Mouse (Mus musculus) layer of hippocampus, postnatal 36 days (tissue): ENCODE measurements around the gene Aamp. TPM values are rescaled to one million over a fixed set of nuclear protein-coding genes. Genes with fewer than 3 reads are reported as not detected.
A peak's percentile ranks its signal among the peaks of the same experiment; 100 is the strongest.
"Not testable (repeated sequence)": the region's sequence is repeated elsewhere in the genome, so short reads cannot be mapped to it uniquely, and the experiment has no call there.

Experiments used
- DNase-seq, 2 experiments: peaks; one replicate each; pipeline ENCODE4 v3.0.0; 2022
- total RNA-seq, 2 experiments: library from RNA; stranded (reverse); gene quantifications; 2 replicates each; pipeline ENCODE4 v1.2.3; 2021

The Aamp gene
- total RNA-seq, 2 experiments from 2014 or later: 148 to 159 TPM

DNA sequence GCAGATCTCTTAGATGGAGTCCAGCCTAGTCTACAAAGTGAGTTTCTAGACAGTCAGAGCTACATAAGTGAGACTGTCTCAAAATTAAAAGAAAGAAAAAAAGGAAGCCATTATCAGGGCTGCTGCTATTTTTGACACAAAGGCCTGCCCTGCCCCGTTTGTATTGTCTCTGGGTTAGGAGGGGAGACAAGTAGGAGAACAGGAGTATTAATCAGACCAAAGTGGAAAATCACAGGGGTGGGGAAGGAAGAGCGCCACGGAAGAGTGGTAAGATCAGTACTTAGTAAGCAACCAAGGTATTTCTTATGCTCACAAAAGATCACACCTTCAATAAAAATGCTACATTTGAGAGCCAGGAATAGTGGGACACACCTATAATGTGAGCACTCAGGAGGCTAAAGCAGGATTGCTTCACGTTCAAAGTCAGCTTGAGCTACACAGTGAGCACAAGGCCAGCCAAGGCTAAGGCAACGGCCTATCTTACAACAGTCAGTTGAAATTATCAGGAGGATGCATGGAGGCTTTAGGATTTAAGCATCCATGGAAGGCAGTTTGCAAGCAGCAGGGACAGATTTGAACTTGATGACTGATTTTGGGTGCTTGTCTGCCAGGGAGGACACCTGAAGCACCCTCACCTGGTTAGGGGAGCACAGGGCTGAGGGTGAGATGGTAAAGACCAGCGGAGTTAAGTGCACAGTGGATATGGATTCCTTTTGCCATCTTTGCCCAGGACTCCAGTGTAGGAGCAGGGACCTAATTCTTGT lies 16.0 kb upstream of the Aamp start:
- no peak for DNase-seq

DNA sequence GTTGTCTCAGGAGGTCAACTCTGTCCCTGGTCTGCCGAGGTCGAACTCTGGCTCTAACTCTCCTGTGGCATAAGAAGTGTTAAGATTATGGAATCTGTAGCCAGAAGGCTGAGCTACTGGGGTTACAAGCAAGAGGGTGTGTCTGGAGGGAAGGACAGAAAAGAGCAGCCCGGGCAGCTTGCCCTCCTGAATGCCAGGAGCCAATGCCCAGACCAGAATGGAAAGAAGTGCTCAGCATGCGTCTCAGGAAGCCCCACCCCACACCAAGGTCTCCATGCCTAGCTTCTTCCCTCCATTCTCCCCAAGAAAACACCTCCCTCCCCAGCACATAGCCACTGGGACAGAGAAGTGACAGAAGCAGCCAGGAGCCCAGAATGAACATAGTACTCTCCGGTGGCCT lies 14.5 kb upstream of the Aamp start:
- DNase-seq: no peak

DNA sequence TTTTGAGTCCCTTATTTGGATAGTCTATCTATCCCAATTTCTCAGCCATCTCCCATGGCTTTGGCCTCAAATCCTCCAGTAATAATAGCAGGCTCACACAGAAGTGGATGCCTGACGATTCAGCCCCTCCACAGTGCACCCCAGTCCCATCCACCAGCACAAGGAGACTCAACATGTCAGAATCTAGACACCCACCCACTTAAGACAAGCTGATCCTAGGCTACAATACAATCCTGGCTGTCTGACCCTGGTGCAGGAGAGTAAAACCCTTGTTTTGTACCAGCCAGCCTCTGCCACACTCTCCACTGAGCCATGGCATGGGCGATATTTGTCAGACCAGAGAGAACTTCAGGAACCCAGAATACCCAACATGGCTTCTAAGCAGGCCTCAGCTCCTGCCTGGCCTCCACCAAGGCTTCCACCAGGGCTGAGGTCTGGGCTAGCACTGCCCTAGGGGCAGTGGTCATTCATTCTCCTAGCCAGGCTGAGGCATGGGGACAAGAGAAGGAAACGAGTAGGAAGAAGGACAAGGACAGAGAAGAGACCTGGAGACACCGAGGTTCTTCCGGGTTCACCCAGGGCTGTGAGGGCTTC lies 13.7 kb upstream of the Aamp start:
- no peak for DNase-seq

DNA sequence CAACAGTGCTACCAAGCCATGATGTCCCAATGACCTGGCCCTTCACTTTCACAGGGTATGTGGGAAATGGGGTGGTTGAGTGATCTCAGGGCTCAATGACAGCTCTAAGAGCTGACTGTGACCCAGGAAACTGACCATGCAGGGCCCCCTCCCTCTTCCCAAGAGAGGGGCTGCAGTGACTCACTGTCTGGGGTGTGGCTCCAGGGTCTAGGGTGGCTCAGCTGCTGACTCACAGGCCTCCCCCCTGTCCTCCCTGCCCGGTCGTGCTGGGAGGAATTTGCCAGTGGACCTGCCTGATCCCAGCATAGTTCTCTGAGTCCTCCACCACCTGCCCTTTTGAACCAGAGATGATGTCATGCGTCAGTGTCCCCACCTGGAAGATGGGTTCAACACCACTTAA lies 12.7 kb upstream of the Aamp start:
- no peak for DNase-seq

DNA sequence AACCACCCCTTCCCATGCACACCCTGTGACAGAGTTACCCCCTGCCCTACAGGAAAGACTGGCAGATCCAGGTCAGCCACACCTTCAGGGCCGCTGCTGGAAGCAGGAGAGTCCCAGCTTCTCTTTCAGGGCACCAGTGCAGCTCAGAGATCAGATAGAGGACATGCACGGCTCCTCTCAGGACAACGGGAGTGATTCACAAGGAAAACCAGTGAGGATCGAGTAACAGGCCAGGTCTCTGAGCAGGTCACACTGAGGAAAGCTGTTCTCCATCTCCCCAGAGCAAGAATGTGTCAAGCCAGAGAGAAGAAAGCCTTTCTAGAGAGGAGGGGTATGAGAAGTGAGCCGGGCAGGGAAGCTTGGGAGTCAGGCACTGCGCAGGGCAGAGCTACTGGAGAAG lies 11.9 kb upstream of the Aamp start:
- DNase-seq: no peak

DNA sequence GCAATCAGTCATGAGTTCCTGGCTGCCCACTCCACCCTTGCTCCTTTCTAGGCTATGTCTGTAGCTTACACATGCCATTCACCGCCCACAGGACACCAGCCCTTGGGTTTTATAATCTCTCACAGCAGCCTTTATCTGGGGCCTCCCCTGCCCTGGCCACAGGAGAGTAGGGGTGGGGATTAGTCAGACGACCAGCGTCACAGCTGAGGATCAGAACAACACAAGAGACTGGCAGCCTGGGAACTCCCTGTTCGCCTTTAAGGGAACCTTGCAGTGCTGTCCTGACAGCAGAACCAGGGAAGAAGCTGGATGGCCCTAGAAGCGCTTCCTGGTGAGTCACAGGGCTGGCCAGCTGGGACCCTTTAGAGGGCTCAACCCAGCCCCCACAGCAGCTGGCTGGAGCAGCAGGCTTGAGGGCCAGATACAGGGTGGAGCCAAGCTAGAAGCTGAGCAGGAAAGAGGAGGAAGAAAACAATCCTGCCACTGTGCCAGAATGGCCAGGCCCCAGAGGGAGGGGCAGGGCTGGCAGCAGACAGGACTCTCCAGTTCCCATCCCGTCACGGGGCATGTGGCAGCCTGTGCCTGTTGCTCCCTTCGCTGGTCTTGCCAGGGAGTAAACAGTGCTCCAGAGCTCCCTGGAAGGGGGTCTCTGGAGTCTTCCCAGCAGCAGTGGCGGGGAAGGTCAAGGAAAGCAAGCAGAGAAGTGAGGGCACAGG lies 11.1 kb upstream of the Aamp start:
- DNase-seq: peak; percentile 86 to 92

DNA sequence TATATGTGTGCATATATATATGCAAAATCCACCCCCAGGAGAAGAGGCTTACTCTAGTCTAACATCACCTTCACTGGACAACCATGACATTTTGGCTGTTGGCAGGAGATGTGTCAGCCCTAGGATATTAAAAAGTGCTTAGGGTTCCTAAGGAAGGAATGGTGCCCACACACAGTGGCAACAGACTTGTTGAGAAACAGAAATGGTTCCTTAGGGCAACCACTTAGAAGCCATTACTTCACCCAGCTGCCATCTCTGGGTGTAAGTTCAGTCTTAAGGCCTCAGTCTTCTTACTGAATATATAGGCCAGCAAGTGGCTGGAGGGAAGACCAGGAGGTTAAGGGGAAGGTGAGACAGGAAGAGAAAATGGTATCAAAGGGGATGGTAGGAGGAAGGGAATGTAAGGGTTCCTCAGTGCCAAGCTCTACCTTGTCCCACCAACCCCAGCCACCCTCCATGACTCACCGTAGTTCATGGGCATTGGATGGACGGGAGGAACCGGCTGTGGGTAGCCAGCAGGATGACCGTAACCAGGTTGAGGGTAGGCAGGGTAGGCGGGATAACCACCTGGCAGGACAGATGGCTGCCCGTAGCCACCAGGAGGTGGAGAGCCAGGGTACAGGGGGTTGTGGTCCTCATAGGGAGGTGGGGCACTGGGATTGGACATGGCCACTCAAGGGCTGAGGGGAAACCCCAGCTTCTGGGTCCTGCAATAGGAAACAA lies 10.4 kb upstream of the Aamp start:
- DNase-seq: no peak

DNA sequence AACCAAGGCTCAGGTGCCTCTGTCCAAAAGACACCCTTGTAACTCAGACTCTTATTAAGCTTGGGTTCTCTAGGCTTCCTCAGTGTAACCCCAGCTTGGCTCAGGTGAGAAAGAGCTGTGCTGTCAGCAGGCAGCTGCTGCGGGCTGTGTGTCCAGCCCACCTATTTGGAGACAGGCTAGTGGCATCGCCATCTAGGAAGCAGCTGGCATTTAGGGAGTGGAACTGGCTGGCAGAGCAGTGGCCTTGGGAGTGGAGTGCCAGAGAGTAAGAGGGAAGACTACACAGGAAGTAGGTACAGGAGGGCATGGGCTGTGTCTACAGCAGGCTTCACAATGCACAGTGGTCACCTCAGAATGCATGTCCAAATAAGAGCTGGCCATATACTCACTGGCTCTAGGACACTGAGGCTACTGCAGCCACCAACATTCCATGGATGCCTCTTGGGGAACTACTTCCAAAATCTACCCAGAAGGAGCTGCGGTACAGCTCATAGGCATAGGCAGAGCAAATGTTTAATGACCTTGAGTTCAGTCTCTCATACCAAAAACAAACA lies 9.6 kb upstream of the Aamp start:
- no peak for DNase-seq

DNA sequence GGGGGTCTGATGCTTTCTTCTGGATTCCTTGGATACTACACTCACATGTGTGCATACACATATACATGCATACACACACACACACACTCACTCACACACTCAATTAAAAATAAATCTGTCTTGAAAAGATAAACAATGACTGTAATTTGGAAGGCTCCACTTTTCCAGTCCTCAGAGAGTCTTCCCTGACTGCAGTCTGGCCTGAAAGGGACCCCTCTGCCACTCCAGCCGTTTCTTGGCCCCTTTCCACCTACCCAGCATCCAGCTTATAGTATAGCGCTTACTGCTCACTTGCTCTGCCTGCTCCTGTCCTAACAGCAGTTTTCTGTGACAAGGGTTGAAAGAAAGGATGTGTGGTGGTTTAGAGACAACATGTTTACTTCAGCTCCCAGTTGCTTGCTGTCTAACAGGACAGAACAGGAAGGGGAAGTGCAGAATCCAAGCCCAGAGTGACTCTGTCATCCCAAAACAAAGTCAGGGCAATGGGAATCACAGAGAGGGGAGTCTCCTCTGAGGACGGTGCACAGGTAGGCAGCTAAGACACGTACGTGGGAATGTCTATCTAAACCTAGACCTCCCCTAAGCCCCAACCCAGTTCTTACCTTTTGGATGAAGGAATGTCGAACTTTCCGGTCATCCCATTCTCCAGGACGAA lies 8.9 kb upstream of the Aamp start:
- no peak for DNase-seq

DNA sequence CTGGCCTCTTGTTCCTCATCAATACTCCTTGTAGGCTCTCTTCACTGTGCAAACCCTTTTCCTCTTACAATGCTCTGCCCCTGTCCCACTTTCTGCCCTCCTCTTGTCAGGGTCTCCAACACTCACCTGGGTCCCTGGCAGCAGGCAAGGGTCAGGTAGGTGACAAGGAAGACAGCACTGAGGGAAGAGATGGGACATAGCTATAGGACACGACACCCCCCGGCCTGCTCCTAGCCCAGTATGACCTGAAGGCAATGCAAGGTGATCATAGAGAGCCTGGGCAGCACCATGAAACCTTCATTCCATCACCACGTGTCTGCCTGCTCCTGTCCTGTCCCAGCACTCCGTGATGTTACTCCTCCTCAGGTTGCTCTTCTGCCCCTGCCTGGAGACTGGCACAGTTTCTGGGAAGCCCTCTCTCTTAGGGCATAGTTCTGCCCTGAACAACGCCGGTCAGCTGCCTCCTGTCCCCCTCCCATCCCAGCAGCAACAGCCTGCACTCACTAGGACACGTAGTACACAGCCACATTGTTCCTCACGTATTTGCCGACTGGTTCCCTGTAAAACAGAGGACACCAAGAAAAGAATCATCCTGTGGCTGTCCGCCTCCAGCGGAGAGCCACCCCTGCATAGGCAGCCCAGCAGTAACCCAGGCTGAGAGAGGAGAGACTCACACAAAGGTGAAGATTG lies 7.9 kb upstream of the Aamp start:
- DNase-seq: no peak

DNA sequence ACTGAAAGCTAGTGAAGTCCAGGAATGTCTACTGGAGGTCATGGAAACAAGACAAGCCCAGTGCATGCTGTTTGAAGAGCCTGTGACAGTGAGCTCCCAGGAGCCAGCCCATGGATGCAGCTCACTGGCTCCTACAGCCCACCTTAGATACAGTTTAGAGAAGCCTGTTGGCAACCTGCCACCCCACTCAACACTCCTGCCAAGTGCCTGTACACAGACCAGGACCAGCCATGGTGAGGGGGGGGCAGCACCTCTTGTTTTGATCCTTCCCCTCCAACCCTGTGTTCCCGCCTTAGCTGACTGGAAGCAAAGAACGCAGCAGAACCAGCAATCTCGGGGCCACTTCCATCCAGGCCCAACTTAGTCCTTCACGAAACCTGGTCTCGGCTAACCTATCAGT lies 5.6 kb upstream of the Aamp start:
- DNase-seq: no peak

DNA sequence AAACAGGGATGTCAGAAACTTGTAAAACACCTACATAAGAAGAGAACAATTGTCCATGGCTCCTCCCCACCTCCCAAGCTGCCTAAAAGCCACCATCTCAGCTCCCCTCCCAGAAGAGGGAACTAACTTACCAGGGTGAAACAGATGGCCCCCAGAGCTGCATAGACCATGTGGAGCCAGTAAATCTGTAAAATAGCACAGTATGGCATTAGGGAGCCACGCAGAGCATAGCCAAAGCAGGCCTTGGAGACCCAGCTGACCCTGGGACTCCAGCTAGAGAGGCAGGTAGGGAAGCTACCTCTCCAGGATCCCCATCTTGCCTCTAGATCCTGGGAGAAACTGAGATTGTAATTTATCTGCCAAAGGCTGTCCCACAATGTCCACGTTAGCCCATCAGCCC lies 5.2 kb upstream of the Aamp start:
- no peak for DNase-seq

DNA sequence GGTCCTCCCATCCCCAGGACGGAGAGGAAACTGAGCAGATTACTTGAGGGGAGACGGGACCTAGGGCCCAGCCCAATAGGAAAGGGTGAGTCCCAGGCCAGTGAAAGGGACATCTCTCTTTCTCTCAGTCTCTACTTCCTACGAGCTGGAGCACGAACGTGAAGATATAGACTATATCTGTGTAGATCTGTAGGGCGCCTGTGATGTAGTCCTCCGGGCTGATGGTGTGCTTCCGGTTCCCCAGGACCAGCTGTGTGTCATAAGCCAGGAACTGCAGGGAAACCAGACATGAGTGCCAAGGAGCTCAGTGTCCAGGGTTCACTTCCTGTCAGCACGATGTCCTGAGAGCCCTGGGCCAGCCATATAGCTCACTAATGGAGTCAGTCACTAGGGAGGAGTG lies 4.7 kb upstream of the Aamp start:
- DNase-seq: no peak

DNA sequence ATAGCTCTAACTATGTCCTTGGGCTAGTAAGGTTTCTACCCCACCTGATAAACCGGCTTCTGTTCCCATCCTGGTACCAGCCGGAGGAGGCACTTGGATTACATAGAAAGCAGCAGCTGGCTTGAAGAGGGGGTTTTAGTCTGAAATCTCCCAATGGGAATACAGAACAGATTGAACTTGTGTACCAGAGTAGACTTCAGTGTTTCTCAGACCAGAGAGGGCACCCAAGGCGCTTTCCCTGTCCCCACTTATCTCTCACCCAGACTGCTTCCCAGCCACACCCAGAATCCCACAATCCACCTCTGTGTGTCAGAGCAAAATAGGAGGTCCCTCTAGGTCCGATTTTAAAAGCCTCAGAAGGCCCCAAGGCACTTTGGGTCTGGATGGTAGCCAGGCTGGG lies 3.8 kb upstream of the Aamp start:
- no peak for DNase-seq

DNA sequence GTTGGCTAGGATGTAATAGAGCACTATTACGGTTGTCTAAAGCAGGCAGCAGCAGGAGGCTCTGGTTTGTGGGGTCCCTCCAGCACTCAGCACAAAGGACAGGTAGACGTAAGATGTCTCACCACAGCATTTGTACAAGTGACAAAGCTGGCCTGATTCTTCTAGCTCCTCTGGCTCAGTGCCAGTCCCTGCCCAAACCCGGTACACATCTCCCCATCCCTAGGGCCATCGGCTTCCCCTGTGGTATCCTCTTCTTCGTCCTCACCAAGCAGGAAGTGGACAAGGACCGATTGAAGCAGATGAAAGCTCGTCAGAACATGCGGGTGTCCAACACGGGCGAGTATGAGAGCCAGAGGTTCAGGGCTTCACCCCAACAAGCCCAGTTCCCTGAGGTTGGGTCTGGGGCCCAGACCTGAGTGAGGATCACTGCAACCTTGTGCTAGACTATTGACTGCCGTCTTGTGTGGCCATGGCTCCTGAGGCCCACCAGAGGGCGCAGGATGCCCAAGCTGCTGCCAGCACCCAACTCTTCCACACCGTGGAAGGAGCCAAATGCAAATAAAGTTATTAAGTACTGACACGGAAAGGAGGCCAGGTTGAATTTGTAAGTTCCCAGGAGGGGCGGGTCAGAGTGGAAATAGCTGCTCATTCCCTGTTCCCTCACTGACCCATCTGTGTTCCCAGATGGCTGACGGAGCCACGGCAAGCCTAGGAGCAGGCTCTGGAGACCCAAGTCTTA lies 2.5 kb upstream of the Aamp start:
- DNase-seq: not testable (repeated sequence)

DNA sequence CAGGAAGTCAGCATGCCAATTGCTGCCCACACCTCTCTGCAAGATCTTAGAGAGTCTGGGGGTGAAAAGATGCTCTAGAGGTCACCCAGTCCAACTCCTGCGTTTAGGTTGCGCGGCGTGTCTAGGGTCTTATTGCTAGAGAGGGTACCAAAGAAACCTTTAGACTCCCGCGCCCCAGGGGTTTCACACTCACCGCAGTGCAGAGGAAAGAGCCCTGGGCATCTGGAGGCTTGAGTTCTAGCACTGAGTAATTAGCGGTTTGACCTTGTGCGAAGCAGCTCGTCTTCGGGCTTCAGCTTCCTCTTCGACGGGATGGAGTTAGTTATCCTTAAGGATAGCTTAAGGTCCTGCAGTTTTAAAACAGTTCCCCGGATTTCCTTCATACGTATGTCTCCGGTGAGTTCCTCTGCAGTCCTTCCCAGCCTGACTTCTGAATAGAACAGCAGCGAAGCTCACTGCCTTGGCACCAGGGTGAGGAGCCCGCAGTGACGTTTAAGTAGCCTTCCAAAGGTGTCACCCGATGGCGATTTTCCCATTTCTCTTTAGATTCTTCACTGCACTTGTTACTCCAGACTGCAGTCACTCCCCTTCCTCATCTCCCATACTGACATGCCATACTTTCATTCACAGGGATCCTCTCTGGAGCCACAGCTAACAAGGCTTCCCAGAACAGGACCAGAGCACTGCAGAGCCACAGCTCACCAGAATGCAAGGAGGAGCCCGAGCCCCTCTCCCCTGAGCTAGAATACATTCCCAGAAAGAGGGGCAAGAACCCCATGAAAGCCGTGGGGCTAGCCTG lies 873 bp upstream of the Aamp start:
- DNase-seq: no peak

DNA sequence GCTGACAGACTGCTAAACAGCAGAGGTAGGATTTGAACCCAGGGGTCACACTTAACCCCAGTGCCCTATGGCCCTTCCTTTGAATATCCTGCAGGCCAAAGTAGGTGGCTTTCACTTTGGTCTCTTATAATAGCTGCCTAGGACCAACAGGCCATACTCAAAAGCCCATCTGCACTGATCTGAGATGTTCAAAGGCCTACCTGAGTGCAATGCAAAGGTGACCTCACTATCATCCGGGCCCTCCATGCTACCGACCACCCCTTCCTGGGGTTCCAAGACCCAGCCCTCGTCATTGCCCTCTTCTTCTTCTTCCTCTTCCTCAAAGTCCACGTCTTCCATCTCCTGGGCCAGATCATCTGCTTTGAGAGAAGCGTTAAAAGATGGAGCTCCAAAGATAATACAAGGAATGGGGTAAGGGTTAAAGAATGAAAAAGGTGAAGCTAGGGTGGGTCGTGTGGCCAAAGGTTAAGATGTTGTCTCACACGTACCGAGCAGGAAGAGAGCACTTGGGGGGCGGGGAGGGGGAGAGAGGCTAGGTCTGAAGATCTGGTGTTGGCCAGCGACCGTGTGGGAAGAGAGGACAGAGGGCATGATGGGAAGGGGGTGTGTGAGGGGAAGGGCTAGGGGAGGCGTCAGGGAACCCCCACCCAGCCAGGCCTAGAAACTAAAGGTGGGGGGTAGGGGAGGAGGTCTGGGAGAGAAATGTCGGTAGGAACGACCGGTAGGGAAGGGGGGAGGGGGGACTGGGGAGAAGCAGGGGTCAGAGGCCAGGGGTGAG lies 663 bp downstream of the Aamp start:
- DNase-seq: peak; percentile 40 to 53

DNA sequence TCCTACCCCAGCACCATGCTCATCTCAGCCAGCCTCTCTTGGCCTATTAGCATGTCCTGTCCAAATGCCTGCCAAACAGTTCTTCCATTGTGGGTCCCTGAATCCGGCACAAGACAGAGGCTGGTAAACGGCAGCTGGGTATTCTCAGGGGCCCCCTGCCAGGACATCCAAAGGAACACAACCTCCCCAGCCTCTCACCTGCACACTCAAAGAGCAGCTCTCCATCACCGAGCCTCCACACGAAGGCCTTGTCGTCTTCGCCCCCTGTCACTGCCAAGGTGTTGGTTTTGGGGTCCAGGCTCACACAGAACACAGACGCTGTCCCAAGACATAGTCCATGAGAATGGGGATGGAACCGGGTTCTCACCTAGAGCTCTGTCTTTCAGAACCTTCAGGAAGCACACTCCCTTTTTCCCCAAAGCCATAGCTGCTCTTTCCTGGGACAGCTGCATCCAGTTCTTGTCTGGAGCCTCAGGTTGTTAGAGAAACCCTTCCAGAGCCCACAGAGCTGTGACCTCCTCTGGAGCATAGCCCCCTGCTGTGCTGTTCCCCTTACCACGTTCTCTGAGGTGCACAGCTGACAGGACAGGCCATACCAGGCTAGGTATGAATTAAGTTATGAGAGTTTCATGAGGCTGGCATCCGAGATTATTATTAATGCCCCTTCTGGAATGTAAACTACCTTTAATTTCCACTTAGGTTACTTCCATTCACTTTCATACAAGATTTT lies 1.5 kb downstream of the Aamp start:
- no peak for DNase-seq

DNA sequence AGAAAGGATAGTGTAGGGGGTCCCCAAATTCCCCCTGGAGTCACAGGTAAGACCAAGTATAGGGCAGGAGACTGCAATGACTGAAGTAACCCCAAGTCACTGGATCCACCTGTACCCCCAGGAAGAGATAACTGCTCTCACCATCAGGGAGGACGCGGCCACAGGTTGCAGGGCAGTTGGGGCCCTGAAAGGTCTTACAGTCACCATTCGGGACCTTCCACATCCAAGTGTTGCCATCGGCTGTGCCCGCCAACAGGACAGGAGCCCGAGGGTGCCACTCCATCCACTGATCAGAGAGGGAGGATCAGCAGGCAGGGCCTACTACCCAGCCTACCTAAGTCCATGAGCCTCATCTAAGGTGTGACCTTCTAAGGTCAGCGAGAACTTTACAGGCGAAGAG lies 2.7 kb downstream of the Aamp start:
- no peak for DNase-seq
